Mouse (Mus musculus): ENCODE measurements at regions not wholly inside any gene's neighbourhood (a gene's known extent, or its start where the extent isn't known, plus 50 kb on each side); places are given as distances from the start of the nearest gene placed in this dataset.

- TF ChIP-seq CTCF (IDR thresholded peaks at IDR 0.05; ENCODE audit: insufficient read depth, low read depth, low read length): no peak
- no peak for TF ChIP-seq POLR2A (IDR thresholded peaks at IDR 0.05; ENCODE audit: insufficient read depth, low read depth, low read length)
Measured at GRCm38 (mm10) chr15:59760490-59760889, 255.9 kb downstream of the 4933412E24Rik start.

Measured in olfactory bulb, adult 2 months (tissue).